Mouse (Mus musculus): ENCODE results near the gene Twist2. TPM values are rescaled to one million over a fixed set of nuclear protein-coding genes. Genes with fewer than 3 reads are reported as not detected.

Twist2 gene
- polyA plus RNA-seq, 1 experiment from 2014 or later, result 5.8 TPM

GRCm38 (mm10) chr1:91874633-91875032 lies 73.4 kb downstream of the Twist2 start:
- Histone ChIP-seq H3K9me3 (ENCODE audit: control insufficient read depth, low read length) (no peaks in the 10 kb centered on the region), H3K27me3 (replicated peaks; ENCODE audit: control insufficient read depth, insufficient read depth, low read length) (no peaks in the 10 kb centered on the region), H3K27ac (ENCODE audit: low read depth, low read length) (no peak overlapping the region), H3K9ac (ENCODE audit: low read depth, low read length) (no peak overlapping the region), H3K4me3 (ENCODE audit: low read depth, low read length) (no peak overlapping the region), H3K4me2 (no peak overlapping the region), H3K4me1 (replicated peaks; ENCODE audit: control insufficient read depth, insufficient read depth, low read length) (0 out of 2 replicates have a peak, but pooled peaks cover 4% of the 10 kb centered on the region), H3K36me3 (ENCODE audit: control insufficient read depth, insufficient read depth, low read length) (no peaks in the 10 kb centered on the region)
- no peak for ATAC-seq (replicated peaks; ENCODE audit: low FRiP score)
- no peak for DNase-seq (ENCODE audit: low spot score)
- WGBS, result 13% methylated on average over 2 of the region's 2 CpGs

GRCm38 (mm10) chr1:91875042-91875720 lies 73.9 kb downstream of the Twist2 start:
- Histone ChIP-seq H3K27me3 (replicated peaks; ENCODE audit: control insufficient read depth, insufficient read depth, low read length) (no peaks in the 10 kb centered on the region), H3K4me1 (replicated peaks; ENCODE audit: control insufficient read depth, insufficient read depth, low read length) (0 out of 2 replicates have a peak, but pooled peaks cover 4% of the 10 kb centered on the region), H3K27ac (ENCODE audit: low read depth, low read length) (no peak overlapping the region), H3K4me3 (ENCODE audit: low read depth, low read length) (no peak overlapping the region), H3K36me3 (ENCODE audit: control insufficient read depth, insufficient read depth, low read length) (no peaks in the 10 kb centered on the region), H3K4me2 (no peak overlapping the region), H3K9ac (ENCODE audit: low read depth, low read length) (no peak overlapping the region), H3K9me3 (ENCODE audit: control insufficient read depth, low read length) (no peaks in the 10 kb centered on the region)
- 69% methylated on average over 7 of the region's 7 CpGs for WGBS
- DNase-seq (ENCODE audit: low spot score) (no peak), ATAC-seq (replicated peaks; ENCODE audit: low FRiP score) (no peak)

GRCm38 (mm10) chr1:91878696-91879095 lies 77.4 kb downstream of the Twist2 start:
- ATAC-seq (replicated peaks; ENCODE audit: low FRiP score) (no peak), DNase-seq (ENCODE audit: low spot score) (no peak)
- 34% methylated on average over 5 of the region's 5 CpGs for WGBS
- H3K36me3 ChIP-seq (ENCODE audit: control insufficient read depth, insufficient read depth, low read length), result no peaks in the 10 kb centered on the region
- no peak overlapping the region for H3K4me2 ChIP-seq
- no peaks in the 10 kb centered on the region for H3K4me1 ChIP-seq (replicated peaks; ENCODE audit: control insufficient read depth, insufficient read depth, low read length)
- no peak overlapping the region for H3K27ac ChIP-seq (ENCODE audit: low read depth, low read length)
- no peak overlapping the region for H3K9ac ChIP-seq (ENCODE audit: low read depth, low read length)
- no peaks in the 10 kb centered on the region for H3K27me3 ChIP-seq (replicated peaks; ENCODE audit: control insufficient read depth, insufficient read depth, low read length)
- no peak overlapping the region for H3K4me3 ChIP-seq (ENCODE audit: low read depth, low read length)
- no peaks in the 10 kb centered on the region for H3K9me3 ChIP-seq (ENCODE audit: control insufficient read depth, low read length)

- Histone ChIP-seq H3K27me3 (replicated peaks; ENCODE audit: control insufficient read depth, insufficient read depth, low read length) (no peaks in the 10 kb centered on the region), H3K4me1 (replicated peaks; ENCODE audit: control insufficient read depth, insufficient read depth, low read length) (no peaks in the 10 kb centered on the region), H3K4me2 (no peak overlapping the region), H3K36me3 (ENCODE audit: control insufficient read depth, insufficient read depth, low read length) (no peaks in the 10 kb centered on the region), H3K9ac (ENCODE audit: low read depth, low read length) (no peak overlapping the region), H3K9me3 (ENCODE audit: control insufficient read depth, low read length) (no peaks in the 10 kb centered on the region), H3K4me3 (ENCODE audit: low read depth, low read length) (no peak overlapping the region), H3K27ac (ENCODE audit: low read depth, low read length) (no peak overlapping the region)
- no peak for DNase-seq (ENCODE audit: low spot score)
- no peak for ATAC-seq (replicated peaks; ENCODE audit: low FRiP score)
- WGBS, result 82% methylated on average over 12 of the region's 12 CpGs
Measured at GRCm38 (mm10) chr1:91880156-91880555, 78.9 kb downstream of the Twist2 start.

- WGBS, result 56% methylated on average over 8 of the region's 8 CpGs
- no peaks in the 10 kb centered on the region for H3K4me1 ChIP-seq (replicated peaks; ENCODE audit: control insufficient read depth, insufficient read depth, low read length)
- DNase-seq (ENCODE audit: low spot score) (no peak), ATAC-seq (replicated peaks; ENCODE audit: low FRiP score) (no peak)
- no peaks in the 10 kb centered on the region for H3K27me3 ChIP-seq (replicated peaks; ENCODE audit: control insufficient read depth, insufficient read depth, low read length)
- H3K4me2 ChIP-seq, result no peak overlapping the region
- no peaks in the 10 kb centered on the region for H3K36me3 ChIP-seq (ENCODE audit: control insufficient read depth, insufficient read depth, low read length)
- no peak overlapping the region for H3K27ac ChIP-seq (ENCODE audit: low read depth, low read length)
- no peak overlapping the region for H3K9ac ChIP-seq (ENCODE audit: low read depth, low read length)
- H3K4me3 ChIP-seq (ENCODE audit: low read depth, low read length), result no peak overlapping the region
- H3K9me3 ChIP-seq (ENCODE audit: control insufficient read depth, low read length), result no peaks in the 10 kb centered on the region
Measured at GRCm38 (mm10) chr1:91880899-91881298, 79.6 kb downstream of the Twist2 start.

- Histone ChIP-seq H3K4me2 (no peak overlapping the region), H3K4me1 (replicated peaks; ENCODE audit: control insufficient read depth, insufficient read depth, low read length) (no peaks in the 10 kb centered on the region), H3K9ac (ENCODE audit: low read depth, low read length) (no peak overlapping the region), H3K27ac (ENCODE audit: low read depth, low read length) (no peak overlapping the region), H3K27me3 (replicated peaks; ENCODE audit: control insufficient read depth, insufficient read depth, low read length) (no peaks in the 10 kb centered on the region), H3K9me3 (ENCODE audit: control insufficient read depth, low read length) (no peaks in the 10 kb centered on the region), H3K4me3 (ENCODE audit: low read depth, low read length) (no peak overlapping the region), H3K36me3 (ENCODE audit: control insufficient read depth, insufficient read depth, low read length) (no peaks in the 10 kb centered on the region)
- WGBS, result 69% methylated on average over 5 of the region's 5 CpGs
- DNase-seq (ENCODE audit: low spot score), result no peak
- no peak for ATAC-seq (replicated peaks; ENCODE audit: low FRiP score)
Measured at GRCm38 (mm10) chr1:91883115-91883514, 81.9 kb downstream of the Twist2 start.

- no peak overlapping the region for H3K27ac ChIP-seq (ENCODE audit: low read depth, low read length)
- no peaks in the 10 kb centered on the region for H3K36me3 ChIP-seq (ENCODE audit: control insufficient read depth, insufficient read depth, low read length)
- ATAC-seq (replicated peaks; ENCODE audit: low FRiP score) (no peak), DNase-seq (ENCODE audit: low spot score) (no peak)
- H3K4me3 ChIP-seq (ENCODE audit: low read depth, low read length), result no peak overlapping the region
- H3K4me2 ChIP-seq, result no peak overlapping the region
- no peaks in the 10 kb centered on the region for H3K27me3 ChIP-seq (replicated peaks; ENCODE audit: control insufficient read depth, insufficient read depth, low read length)
- 89% methylated on average over 11 of the region's 11 CpGs for WGBS
- no peaks in the 10 kb centered on the region for H3K4me1 ChIP-seq (replicated peaks; ENCODE audit: control insufficient read depth, insufficient read depth, low read length)
- H3K9ac ChIP-seq (ENCODE audit: low read depth, low read length), result no peak overlapping the region
- H3K9me3 ChIP-seq (ENCODE audit: control insufficient read depth, low read length), result no peaks in the 10 kb centered on the region
Measured at GRCm38 (mm10) chr1:91893598-91893997, 92.3 kb downstream of the Twist2 start.

GRCm38 (mm10) chr1:91894286-91894685 lies 93.0 kb downstream of the Twist2 start:
- Histone ChIP-seq H3K9me3 (ENCODE audit: control insufficient read depth, low read length) (no peaks in the 10 kb centered on the region), H3K9ac (ENCODE audit: low read depth, low read length) (no peak overlapping the region), H3K36me3 (ENCODE audit: control insufficient read depth, insufficient read depth, low read length) (no peaks in the 10 kb centered on the region), H3K27me3 (replicated peaks; ENCODE audit: control insufficient read depth, insufficient read depth, low read length) (no peaks in the 10 kb centered on the region), H3K4me3 (ENCODE audit: low read depth, low read length) (no peak overlapping the region), H3K4me1 (replicated peaks; ENCODE audit: control insufficient read depth, insufficient read depth, low read length) (no peaks in the 10 kb centered on the region), H3K4me2 (no peak overlapping the region), H3K27ac (ENCODE audit: low read depth, low read length) (no peak overlapping the region)
- DNase-seq (ENCODE audit: low spot score) (no peak), ATAC-seq (replicated peaks; ENCODE audit: low FRiP score) (no peak)
- 76% methylated on average over 5 of the region's 5 CpGs for WGBS

GRCm38 (mm10) chr1:91897078-91897477 lies 95.8 kb downstream of the Twist2 start:
- Histone ChIP-seq H3K9ac (ENCODE audit: low read depth, low read length) (no peak overlapping the region), H3K9me3 (ENCODE audit: control insufficient read depth, low read length) (no peaks in the 10 kb centered on the region), H3K36me3 (ENCODE audit: control insufficient read depth, insufficient read depth, low read length) (no peaks in the 10 kb centered on the region), H3K4me3 (ENCODE audit: low read depth, low read length) (no peak overlapping the region), H3K4me2 (no peak overlapping the region), H3K27ac (ENCODE audit: low read depth, low read length) (no peak overlapping the region), H3K4me1 (replicated peaks; ENCODE audit: control insufficient read depth, insufficient read depth, low read length) (no peaks in the 10 kb centered on the region), H3K27me3 (replicated peaks; ENCODE audit: control insufficient read depth, insufficient read depth, low read length) (no peaks in the 10 kb centered on the region)
- DNase-seq (ENCODE audit: low spot score) (no peak), ATAC-seq (replicated peaks; ENCODE audit: low FRiP score) (no peak)
- 93% methylated on average over 2 of the region's 2 CpGs for WGBS

All from liver, embryonic 11.5 days (tissue).